Mouse (Mus musculus): Measurements from ENCODE around the gene Nacc1. TPM values are rescaled to one million over a fixed set of nuclear protein-coding genes. Genes with fewer than 3 reads are reported as not detected.

Gene Nacc1
- polyA plus RNA-seq (2017; shearing (Covaris generic)) = 2.4 TPM

GRCm38 (mm10) chr8:84687705-84688100 lies at the start of gene Nacc1:
TSS of gene Nacc1 (minus strand) at chr8:84687862.

GRCm38 (mm10) chr8:84722850-84723570 lies 35.3 kb upstream of the Nacc1 start, which contains the start of gene G430095P16Rik:
TSS of gene G430095P16Rik (plus strand) at chr8:84723007.

GRCm38 (mm10) chr8:84700941-84701911 lies 13.6 kb upstream of the Nacc1 start, which contains the start of gene Lyl1:
TSS of gene Lyl1 (plus strand) at chr8:84701457.

GRCm38 (mm10) chr8:84686191-84687002 lies 1.3 kb downstream of the Nacc1 start, which contains the start of gene Trmt1:
TSS of gene Trmt1 (plus strand) at chr8:84686307.

GRCm38 (mm10) chr8:84662581-84663065 lies 25.0 kb downstream of the Nacc1 start, which contains the start of gene Ier2:
TSS of gene Ier2 (minus strand) at chr8:84662852.

Other genes starting within 250 kb of the Nacc1 start
- gene Ier2, start 25.0 kb downstream of the Nacc1 start, polyA plus RNA-seq (2017; shearing (Covaris generic)) = 110 TPM
- 72.2 TPM for gene Trmt1, start 1.6 kb downstream of the Nacc1 start, polyA plus RNA-seq (2017; shearing (Covaris generic))
- gene Lyl1, start 13.6 kb upstream of the Nacc1 start, polyA plus RNA-seq (2017; shearing (Covaris generic)) = 0.40 TPM
- gene G430095P16Rik, start 35.1 kb upstream of the Nacc1 start, polyA plus RNA-seq (2017; shearing (Covaris generic)) = 35.6 TPM
- 4.7 TPM for gene Nfix, start 112.5 kb upstream of the Nacc1 start, polyA plus RNA-seq (2017; shearing (Covaris generic))
- gene Dand5, start 135.0 kb upstream of the Nacc1 start, polyA plus RNA-seq (2017; shearing (Covaris generic)) = 7.8 TPM
- gene Gadd45gip1, start 143.7 kb upstream of the Nacc1 start, polyA plus RNA-seq (2017; shearing (Covaris generic)) = 20.8 TPM
- 200 TPM for gene Rad23a, start 152.8 kb upstream of the Nacc1 start, polyA plus RNA-seq (2017; shearing (Covaris generic))
- gene Calr, start 159.1 kb upstream of the Nacc1 start, polyA plus RNA-seq (2017; shearing (Covaris generic)) = 494 TPM
- 110 TPM for gene Farsa, start 169.1 kb upstream of the Nacc1 start, polyA plus RNA-seq (2017; shearing (Covaris generic))
- 7.1 TPM for gene Syce2, start 184.2 kb upstream of the Nacc1 start, polyA plus RNA-seq (2017; shearing (Covaris generic))
- 38.4 TPM for gene Gcdh, start 206.1 kb upstream of the Nacc1 start, polyA plus RNA-seq (2017; shearing (Covaris generic))
- gene Klf1, start 214.1 kb upstream of the Nacc1 start, polyA plus RNA-seq (2017; shearing (Covaris generic)) = 0.60 TPM
- gene Dnase2a, start 220.7 kb upstream of the Nacc1 start, polyA plus RNA-seq (2017; shearing (Covaris generic)) = 22.3 TPM
- 1.3 TPM for gene Mast1, start 249.5 kb upstream of the Nacc1 start, polyA plus RNA-seq (2017; shearing (Covaris generic))

Measured in CD4-positive, CD25-positive, alpha-beta regulatory T cell, adult 9 weeks (primary cell).